Mouse (Mus musculus): ENCODE results near the gene Lins1. TPM values are rescaled to one million over a fixed set of nuclear protein-coding genes. Genes with fewer than 3 reads are reported as not detected.

Gene Lins1
- total RNA-seq, 2 experiments from 2014 or later: 9.7 to 10.1 TPM

GRCm38 (mm10) chr7:66733431-66733830 lies 43.7 kb downstream of the Lins1 start:
- DNase-seq: no peak

GRCm38 (mm10) chr7:66733882-66734281 lies 44.2 kb downstream of the Lins1 start:
- DNase-seq: no peak

- no peak for DNase-seq
These were observed 44.8 kb downstream of the Lins1 start for GRCm38 (mm10) chr7:66734466-66734865.

- no peak for DNase-seq
These were observed 45.3 kb downstream of the Lins1 start for GRCm38 (mm10) chr7:66734993-66735392.

- no peak for DNase-seq
These were observed 47.7 kb downstream of the Lins1 start for GRCm38 (mm10) chr7:66737418-66737817.

GRCm38 (mm10) chr7:66741008-66741407 lies 51.3 kb downstream of the Lins1 start:
- no peak for DNase-seq

- no peak for DNase-seq
These were observed 51.7 kb downstream of the Lins1 start for GRCm38 (mm10) chr7:66741412-66741811.

- DNase-seq: no peak
These were observed 53.7 kb downstream of the Lins1 start, which contains the start of gene Cers3 for GRCm38 (mm10) chr7:66743377-66743781. Gene Cers3, plus strand, starts transcription at chr7:66743504.

- DNase-seq: no peak
These were observed 57.3 kb downstream of the Lins1 start for GRCm38 (mm10) chr7:66746972-66747371.

GRCm38 (mm10) chr7:66749998-66750397 lies 60.3 kb downstream of the Lins1 start:
- no peak for DNase-seq

- DNase-seq: no peak
These were observed 64.1 kb downstream of the Lins1 start for GRCm38 (mm10) chr7:66753816-66754215.

- DNase-seq: no peak
These were observed 65.9 kb downstream of the Lins1 start for GRCm38 (mm10) chr7:66755611-66756010.

Other genes starting within 250 kb of the Lins1 start
- gene Asb7, start 293 bp upstream of the Lins1 start, total RNA-seq (2021): 10 to 100 TPM; 16.6 to 18.3 TPM
- gene Cers3, start 53.6 kb downstream of the Lins1 start, total RNA-seq (2021): under 1 TPM; 0.25 to 0.45 TPM
- 10 to 100 TPM; 24.9 to 30.4 TPM for gene Adamts17, start 149.8 kb downstream of the Lins1 start, total RNA-seq (2021)